Mouse (Mus musculus) T-helper 17 cell (primary cell): Measurements from ENCODE around the gene Galr2.

Source experiments
- in situ Hi-C, 2 experiments: fragments of 300-600 bp; cut with MboI, MseI; formaldehyde crosslinking; loops; 1 replicate in 1 of 2; 2 replicates in 1 of 2; pipeline ENCODE4 v1.15.1; 2025; ENCODE audit warnings: high pct_unique_total_duplicates in 2 of 2

Galr2 gene

GRCm38 (mm10) chr11:116280751-116281663 lies at the start of gene Galr2:
TSS of gene Galr2 (plus strand) at chr11:116280939.
- in situ Hi-C loops, result no loop called here

- in situ Hi-C loops, result no loop called here
Measured at GRCm38 (mm10) chr11:116232427-116232826, 48.3 kb upstream of the Galr2 start.

- in situ Hi-C loops, result no loop called here
Measured at GRCm38 (mm10) chr11:116234901-116235300, 45.8 kb upstream of the Galr2 start.

- in situ Hi-C loops, result no loop called here
Measured at GRCm38 (mm10) chr11:116237742-116238395, 42.9 kb upstream of the Galr2 start, which contains the start of gene Evpl. TSS of gene Evpl (minus strand) at chr11:116238077.

- in situ Hi-C loops, result no loop called here
Measured at GRCm38 (mm10) chr11:116239797-116240196, 40.9 kb upstream of the Galr2 start.

- in situ Hi-C loops, result no loop called here
Measured at GRCm38 (mm10) chr11:116241744-116242235, 38.9 kb upstream of the Galr2 start.

GRCm38 (mm10) chr11:116244580-116244979 lies 36.2 kb upstream of the Galr2 start:
- in situ Hi-C loops, result no loop called here

- in situ Hi-C loops, result no loop called here
Measured at GRCm38 (mm10) chr11:116245616-116246015, 35.1 kb upstream of the Galr2 start.

- in situ Hi-C loops, result no loop called here
Measured at GRCm38 (mm10) chr11:116247502-116248222, 33.1 kb upstream of the Galr2 start.

- in situ Hi-C loops, result no loop called here
Measured at GRCm38 (mm10) chr11:116250898-116251297, 29.8 kb upstream of the Galr2 start.

- in situ Hi-C loops, result no loop called here
Measured at GRCm38 (mm10) chr11:116253076-116253600, 27.6 kb upstream of the Galr2 start.

- in situ Hi-C loops, result no loop called here
Measured at GRCm38 (mm10) chr11:116254627-116255026, 26.1 kb upstream of the Galr2 start.

GRCm38 (mm10) chr11:116255090-116255981 lies 25.4 kb upstream of the Galr2 start:
- in situ Hi-C loops, result no loop called here

GRCm38 (mm10) chr11:116255982-116256675 lies 24.6 kb upstream of the Galr2 start:
- in situ Hi-C loops, result no loop called here

- in situ Hi-C loops, result no loop called here
Measured at GRCm38 (mm10) chr11:116259461-116259860, 21.3 kb upstream of the Galr2 start.

- in situ Hi-C loops, result no loop called here
Measured at GRCm38 (mm10) chr11:116260259-116260658, 20.5 kb upstream of the Galr2 start.

- in situ Hi-C loops, result no loop called here
Measured at GRCm38 (mm10) chr11:116265352-116265751, 15.4 kb upstream of the Galr2 start.

GRCm38 (mm10) chr11:116265850-116266249 lies 14.9 kb upstream of the Galr2 start:
- in situ Hi-C loops, result no loop called here

GRCm38 (mm10) chr11:116267637-116268036 lies 13.1 kb upstream of the Galr2 start:
- in situ Hi-C loops, result no loop called here

GRCm38 (mm10) chr11:116268313-116268712 lies 12.4 kb upstream of the Galr2 start:
- in situ Hi-C loops, result no loop called here
